Mouse (Mus musculus) CD4-positive helper T cell, adult 2 months (primary cell): Measurements from ENCODE around the gene Dusp13.

Experiments
- DNase-seq: peaks from one replicate; pipeline ENCODE4 v3.0.0-alpha.2; 2012; ENCODE audit warnings: low read depth, missing footprints, low spot score

Dusp13 gene

DNA sequence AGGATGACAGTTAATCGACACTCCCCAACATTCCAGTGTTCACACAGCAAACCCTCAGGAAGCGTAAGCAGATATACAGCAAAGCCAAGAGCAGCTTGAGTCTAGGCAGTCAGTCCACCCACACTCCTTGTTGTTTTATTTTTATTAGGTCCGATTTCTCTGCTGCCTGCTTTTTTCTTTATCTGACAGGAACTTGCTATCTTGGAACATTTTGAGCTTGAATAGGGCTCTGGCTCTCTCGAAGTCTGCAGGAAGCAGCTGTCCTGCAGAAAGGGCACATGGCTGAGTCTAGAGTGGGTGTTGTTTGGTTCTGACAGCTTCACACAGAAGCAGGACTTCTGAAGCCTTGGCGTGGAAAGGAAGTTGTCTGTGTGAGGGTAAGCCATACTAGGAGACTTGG is 47.7 kb downstream of the Dusp13 start:
- DNase-seq = no peak

DNA sequence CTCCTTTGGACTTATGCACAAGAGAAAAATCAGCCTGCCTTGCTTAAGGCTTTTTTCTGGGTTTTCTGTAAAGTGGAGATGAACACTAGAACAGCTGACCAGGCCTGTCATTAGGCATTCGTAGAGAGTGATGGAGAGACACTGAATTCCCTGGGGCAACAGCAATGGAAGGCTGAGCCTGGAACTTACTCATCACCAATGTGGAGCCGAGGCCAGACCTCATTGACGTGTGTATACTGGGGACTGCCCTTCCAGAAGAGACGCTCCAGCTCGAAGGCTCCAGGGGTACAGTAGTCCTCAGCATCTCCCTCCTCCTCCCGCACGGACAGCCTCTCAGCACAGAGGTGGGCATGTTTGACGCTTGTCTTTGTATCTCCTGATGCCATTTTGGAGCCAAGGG is 48.3 kb downstream of the Dusp13 start:
- DNase-seq = no peak

DNA sequence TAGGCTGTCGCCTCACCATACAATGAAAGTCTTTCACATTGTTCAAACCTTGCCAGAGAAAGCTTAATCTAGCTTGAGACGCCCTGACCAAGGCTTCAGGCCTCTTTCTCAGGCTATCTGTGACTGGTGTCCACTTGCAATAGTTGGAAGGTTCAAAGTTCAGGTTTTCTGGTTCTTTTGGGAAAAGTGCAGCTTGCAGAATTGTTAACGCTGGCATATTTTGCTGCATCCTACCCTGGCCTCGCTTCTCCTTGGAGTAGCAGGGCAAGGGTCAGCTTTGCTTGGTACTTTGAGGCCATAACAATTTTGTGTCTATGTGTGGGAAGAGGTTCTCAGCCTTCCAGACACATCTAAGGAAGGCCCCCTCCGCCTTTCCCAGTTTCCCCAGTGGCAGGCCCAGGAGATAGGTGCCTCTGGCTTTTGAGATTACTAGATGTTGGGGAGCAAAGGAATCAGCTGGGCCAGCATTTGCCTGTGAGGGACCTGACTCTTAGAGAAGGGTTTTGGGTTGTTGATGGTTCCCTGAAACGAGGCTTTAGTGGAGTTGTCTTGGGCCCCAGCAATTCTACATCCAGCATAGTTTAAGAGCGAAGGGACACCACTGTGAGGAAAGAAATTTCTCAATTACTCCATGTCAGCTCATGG is 54.7 kb downstream of the Dusp13 start:
- no peak for DNase-seq

DNA sequence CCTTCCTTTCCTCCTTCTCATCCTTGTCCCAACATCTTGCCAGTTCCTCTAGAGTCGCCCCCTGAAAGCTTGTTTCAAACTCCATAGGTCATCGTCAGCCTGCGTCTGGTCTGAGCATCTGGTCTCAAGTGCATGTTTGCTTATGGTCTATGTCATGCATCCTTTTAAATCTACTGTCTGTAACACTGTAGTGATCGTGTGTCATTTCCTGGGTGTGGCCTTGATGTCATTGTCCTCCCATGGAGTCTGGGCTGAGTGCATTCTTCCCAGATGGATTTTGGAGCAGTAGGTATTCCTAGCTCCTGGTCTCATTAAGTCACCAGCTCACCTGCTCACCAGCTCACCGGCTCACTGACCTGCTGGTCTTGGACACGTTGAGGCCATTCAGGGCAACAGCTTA is 56.0 kb downstream of the Dusp13 start:
- no peak for DNase-seq

DNA sequence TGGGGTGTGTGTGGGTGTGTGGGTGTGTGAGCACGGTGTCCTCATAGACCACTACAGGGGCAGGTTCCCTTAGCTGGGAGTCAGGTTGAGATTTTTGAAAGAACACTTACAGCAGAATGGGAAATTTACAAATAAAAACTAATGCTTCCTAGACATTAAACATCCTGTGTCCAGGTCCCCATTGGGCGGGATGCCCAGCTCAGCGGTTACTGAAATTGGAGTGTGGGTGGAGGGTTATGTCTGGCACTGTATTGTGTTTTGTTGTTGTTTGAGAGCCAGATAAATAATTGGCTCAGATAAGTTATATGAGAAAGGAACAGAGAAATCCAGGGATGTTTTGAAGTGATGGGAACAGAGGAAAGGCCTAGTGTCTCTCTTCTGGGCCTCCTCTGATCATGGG is 59.9 kb downstream of the Dusp13 start:
- no peak for DNase-seq

DNA sequence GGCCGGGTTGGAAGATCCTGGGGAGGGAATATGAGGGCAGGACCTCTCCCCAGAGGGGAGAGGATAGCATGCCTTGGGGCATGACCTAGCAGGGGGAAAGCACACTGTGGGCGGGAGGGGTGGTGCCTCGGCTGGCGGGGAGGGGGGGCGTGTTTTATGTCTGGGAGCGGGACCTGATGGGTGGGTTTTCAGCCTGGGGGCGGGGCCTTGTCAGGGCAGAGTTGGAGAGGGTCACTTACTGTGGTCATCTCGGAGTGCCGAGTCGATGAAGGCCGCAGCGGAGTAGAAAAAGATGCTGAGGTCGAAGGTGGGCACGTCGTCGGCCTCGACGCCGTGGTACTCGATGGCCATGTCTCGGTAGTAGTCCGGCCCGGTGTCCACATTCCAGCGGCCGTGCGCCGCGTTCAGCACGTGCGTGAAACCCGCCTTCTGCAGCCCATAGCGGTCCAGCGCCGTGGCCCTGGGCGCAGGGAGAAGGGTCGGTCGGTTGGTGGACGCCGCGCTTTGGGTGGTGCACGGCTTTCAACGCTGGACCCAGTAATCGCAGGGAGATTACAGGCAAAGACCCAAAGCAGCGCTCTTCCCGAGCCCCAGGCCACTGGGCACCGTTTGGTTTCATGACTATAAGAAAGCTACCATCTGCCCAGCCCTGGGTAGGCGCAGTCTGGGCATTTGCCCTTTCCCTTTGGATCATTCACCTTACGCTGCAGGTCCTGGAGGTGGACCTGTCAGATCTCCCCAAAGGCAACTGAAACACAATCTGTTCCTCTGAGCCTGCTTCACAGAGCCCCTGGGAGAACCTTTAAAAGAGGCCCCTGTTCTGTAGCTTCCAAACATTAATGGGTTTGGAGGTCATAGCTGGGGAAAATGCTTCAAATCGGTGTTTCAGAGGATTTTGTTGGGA is 64.4 kb downstream of the Dusp13 start:
- DNase-seq = no peak

DNA sequence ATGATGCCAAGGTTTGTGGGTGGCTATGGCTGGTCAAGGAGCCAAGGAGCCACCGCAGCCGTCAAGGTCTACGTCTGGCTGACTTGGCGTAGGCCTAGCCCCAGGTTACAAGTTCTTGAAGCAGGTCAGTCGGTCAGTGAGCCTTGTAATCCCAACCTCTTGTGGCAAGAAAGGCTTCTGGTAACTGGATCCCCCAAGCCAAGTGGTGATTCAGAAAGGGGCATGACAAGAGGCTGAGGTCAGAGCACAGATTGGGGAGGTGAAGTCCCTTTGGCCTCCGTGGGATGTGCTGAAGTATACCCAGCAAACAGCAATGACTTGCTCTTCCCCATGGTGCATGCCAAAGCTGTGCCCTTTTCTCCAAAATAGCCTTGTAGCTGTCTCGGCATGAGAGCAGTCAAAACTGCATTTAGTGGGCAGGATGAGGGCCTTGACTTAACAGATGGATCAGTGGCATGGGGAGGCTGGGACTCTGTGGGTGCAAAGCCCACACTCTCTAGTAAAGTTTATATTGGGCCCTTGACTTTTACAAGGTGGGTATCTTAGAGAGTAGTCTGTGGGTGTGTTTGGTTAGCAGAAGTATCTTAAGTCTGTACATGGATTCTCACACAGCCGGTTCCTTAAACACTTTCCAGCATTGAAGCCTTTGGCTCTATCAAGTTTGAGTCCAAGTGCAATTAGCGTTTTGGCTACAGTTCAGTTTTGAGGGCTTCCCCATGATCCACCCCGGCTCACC is 65.4 kb downstream of the Dusp13 start:
- DNase-seq = no peak

DNA sequence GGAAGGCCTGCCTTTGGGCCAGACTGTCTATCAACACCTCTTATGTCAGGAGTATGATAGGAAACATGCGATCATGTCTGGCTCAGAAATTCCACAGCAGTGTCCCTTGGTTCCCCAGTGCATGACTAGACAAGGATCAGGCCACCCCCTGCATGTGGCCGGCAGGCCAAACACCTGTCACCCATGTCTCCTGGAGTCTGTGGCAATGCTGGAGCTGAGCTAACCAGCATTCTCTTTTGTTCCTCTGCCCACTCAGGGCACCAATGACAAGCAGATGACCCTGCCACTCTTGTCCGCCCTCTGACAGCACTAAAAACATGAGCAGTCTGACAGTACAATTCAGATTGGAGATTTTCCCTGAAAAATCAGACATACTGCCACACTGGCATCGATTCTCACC is 67.1 kb downstream of the Dusp13 start:
- DNase-seq = no peak
